Mouse (Mus musculus) urinary bladder, postnatal 25 days (tissue): ENCODE measurements around the gene Proca1.
"Not testable (repeated sequence)": the region's sequence is repeated elsewhere in the genome, so short reads cannot be mapped to it uniquely, and the experiment has no call there.

Experiments
- DNase-seq: peaks from one replicate; pipeline ENCODE4 v3.0.0; 2022; ENCODE audit warnings: low spot score

The Proca1 gene

DNA sequence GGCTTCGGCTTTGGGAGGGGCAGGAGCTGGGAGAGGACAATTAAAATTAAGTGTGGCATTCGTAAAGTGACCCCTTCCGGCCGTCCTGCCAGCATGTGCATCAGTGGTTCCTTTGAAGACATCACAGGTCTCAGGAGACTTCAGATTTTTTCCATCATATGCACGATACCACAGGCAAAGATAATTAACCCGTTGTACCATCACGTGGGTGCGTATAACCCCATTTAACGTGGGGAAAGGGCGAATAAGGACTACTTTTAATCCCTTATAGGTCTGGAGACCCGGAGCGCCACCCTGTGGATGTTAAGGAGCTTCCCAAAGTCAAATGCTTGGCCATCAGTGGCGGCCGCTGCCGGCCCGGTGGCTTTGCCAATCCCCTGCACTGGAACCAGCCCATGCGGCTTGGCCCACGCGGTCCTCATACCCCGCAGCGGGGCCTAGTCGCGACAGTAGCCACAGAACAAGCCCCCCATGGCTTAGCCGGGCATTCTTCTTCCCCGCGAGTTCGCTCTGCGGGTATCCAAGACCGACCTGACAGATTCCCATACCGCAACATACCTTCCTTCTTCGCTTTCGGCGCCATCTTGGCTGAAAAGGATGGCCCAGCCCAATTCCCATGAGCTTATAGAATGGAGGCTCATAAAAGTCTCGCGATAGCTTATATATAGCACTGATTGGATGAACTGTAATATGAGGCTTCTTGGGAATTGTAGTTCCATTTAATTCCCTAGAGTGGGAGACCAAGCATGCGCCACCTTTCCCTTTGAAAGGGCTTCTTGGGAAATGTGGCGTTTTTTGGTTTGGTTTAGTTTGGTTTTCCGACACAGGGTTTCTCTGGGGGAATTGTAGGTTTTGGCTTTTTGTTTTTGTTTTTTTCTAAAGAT lies 10.0 kb upstream of the Proca1 start, which contains the start of gene Rpl23a:
Gene Rpl23a (minus strand): TSS at position 624 of the 884 bp plus-strand sequence.
- peak; percentile 67 for DNase-seq

- DNase-seq, result no peak
These were observed 9.2 kb upstream of the Proca1 start for GRCm38 (mm10) chr11:78183884-78184514.

DNA sequence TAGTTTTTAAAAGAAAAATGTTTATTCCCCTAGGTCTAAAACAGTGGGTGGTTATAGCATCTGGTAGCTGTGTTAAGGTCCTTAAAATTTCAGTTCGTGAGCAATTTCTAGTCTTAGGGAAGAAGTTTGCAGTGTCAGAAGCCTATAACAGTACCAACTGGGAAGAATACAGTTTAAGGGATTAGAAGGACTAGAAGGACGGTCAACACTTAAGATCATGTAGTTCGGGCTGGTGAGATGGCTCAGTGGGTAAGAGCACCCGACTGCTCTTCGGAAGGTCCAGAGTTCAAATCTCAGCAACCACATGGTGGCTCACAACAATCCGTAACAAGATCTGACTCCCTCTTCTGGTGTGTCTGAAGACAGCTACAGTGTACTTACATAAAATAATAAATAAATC lies 8.5 kb upstream of the Proca1 start:
- DNase-seq, result not testable (repeated sequence)

DNA sequence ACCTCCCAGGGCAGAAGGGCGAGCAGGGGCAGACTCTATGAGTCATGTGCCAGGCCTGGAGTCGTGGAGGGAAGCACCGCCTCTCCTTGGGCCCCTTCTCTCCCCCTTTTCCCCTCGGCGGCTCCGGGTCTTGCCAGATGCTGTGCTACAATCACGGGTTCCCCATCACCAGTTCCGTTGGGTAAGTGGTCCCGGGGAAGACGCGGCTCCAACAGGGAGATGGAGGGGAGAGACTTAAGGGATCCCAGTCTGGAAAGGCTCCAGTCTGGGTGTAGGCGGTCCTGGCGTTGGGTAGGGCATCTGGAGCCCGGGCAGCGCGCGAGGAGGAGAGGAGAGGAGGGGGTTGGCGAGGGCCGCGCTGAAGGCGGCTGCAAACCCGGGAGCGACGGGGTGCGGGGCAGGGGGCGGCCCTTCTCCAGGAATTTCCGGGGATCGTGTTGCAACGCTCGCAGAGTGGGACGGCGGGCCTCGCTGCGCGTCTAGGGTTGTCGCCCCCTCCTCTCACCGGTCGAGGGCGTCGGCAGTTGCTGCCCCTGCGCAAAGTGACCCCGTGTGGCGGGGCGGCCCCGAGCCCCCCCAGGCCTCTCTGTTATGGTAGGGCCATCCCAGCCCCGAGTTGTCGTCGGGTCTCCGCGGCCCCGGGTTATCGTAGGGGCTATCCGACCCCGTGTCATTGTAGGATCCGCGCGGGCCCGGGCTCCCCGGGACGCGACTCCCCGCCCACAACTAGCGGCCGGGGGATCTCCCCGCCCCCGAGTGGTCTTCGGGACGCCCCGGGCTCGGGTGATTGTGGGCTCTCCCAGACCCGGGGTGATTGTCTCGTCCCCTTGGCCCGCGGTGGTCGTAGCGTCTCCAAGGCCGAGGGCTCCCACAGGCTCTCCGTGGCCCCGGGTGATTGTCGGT lies 4.6 kb upstream of the Proca1 start, which contains the start of gene Rab34:
Gene Rab34 (plus strand): TSS at position 100 of the 903 bp plus-strand sequence.
- peak; percentile 57 for DNase-seq

DNA sequence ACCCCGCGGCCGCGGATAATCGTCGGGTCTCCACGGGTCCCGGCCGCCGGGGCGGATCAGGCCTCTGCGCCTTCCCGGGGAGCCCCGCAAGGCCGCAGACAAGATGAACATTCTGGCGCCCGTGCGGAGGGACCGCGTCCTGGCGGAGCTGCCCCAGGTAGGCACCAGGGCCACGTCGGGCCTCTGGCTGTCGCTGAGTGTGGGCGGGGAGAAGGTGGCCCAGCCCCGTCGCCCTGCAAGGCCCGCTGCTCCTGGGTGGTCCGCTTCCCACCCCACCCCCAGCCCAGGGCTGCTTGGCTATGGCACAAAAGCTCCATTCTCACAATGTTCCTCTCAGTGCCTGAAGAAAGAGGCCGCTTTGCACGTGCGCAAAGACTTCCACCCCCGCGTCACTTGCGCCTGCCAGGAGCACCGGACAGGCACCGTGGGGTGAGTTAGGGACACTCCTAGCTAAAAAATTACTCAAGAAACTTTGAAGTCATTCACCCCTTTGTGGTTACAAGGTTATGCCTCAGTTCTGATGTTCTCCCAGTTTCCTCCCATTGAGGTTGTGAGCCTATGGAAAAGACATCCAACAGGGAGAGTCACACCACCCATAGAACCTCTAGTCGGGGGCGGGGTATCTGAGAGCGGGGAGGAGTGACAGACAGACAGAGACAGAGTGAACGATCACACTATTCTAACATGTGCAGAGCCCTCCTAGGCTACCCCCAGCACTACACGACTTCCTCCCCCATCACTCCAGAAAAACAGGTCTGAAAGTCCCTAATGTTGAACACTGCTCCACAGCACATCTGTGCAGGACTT lies 3.8 kb upstream of the Proca1 start:
- peak; percentile 50 for DNase-seq

- no peak for DNase-seq
These were observed 3.2 kb upstream of the Proca1 start for GRCm38 (mm10) chr11:78190041-78190440.

DNA sequence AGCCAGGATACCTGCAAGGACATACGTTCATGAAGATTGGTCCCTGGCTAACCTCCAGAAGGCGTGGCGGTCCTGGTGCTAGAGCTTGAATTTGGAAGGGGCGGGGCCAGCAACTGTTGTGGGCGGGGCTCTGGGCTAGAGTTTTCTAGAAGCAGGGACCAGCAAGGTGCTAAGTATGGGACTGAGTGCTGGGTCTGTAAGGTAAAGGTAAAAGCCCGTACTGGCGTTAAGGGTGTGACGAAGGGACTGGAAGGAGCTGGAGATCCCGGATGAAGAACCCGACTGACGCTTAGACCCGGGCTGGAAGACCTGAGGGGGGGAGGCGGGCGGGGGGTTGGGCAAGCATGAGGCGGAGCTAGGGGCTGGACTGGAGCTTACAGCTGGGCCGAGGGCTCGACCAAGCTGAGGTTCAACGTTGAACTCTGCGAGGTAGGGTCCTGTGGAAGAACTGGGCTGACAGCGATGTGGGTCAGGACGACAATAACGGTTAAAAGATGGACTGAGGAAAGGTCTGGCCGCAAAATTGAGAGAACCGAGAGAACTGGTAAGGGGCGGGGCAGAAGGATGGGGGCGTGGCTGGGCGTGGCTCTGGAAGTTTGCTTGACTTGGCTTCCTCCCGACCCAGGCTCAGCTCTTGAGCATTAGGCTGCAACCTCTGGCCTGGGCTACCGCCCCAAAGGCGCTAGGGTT lies 1.4 kb downstream of the Proca1 start:
- DNase-seq, result peak; percentile 73

DNA sequence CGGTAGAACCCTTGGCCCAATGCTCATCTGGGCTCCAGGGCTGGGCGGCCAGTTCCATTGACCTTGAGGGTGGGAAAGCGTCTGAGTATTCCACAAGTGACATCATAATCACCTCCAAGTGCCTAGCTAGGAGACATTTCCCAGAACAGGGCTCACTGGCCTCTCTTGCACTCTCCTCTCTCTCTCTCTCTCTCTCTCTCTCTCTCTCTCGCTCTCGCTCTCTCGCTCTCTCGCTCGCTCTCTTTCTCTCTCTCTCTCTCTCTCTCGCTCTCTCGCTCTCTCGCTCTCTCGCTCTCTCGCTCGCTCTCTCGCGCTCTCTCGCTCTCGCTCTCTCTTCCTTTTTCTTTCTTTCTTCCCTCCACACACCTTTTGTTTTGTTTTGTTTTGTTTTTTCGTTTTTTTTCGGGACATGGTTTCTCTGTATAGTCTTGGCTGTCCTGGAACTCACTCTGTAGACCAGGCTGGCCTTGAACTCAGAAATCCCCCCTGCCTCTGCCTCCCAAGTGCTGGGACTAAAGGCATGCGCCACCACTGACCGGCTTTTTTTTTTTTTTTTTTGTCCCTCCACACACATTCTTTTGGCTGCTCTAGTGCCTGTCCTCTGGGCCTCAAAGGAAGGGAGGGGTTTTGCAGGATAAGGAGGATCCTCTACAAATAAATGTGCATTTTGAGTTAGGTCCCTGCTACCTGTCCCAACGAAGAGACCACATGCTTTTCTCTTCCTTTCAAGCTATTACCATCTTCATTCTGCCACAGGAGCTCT lies 2.1 kb downstream of the Proca1 start:
- no peak for DNase-seq

DNA sequence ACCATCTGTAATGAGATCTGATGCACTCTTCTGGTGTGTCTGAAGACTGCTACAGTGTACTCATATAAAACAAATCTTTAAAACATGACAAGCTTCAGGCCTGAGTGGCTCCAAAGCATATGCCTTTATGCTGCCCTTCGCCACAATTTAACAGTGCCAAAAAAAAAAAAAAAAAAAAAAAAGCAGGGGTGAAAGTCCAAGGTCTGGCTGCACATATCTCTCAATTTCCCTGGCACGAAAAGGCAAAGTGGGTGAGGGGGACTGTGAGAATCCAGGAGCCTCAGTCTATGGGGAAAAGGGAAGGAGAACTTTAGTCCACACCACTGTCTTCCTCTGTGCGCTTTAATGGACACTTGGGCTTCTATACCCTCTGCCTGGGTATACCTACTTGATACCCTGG lies 9.2 kb downstream of the Proca1 start:
- DNase-seq, result no peak

- no peak for DNase-seq
These were observed 11.1 kb downstream of the Proca1 start for GRCm38 (mm10) chr11:78204287-78204686.

GRCm38 (mm10) chr11:78205361-78206206 lies 12.4 kb downstream of the Proca1 start:
- DNase-seq, result no peak

DNA sequence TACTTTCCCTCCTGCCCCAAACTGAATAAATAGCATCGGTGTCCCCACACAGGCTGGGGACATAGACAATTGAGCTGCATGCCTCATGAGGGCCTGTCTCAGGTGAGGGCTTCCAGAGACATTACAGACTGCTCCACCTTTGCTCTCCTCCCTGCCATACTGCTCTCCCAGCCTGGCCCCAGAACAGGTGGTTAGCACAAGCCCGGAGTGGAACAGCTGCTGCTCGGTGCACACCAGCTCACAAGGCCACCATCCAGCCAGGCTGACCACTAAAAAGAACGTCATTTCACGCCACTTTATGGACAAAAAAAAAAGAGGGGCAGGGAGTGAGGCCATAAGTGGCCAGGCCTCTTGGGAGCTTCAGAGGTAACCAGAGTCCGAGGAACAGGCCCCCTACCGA lies 14.0 kb downstream of the Proca1 start:
- no peak for DNase-seq

DNA sequence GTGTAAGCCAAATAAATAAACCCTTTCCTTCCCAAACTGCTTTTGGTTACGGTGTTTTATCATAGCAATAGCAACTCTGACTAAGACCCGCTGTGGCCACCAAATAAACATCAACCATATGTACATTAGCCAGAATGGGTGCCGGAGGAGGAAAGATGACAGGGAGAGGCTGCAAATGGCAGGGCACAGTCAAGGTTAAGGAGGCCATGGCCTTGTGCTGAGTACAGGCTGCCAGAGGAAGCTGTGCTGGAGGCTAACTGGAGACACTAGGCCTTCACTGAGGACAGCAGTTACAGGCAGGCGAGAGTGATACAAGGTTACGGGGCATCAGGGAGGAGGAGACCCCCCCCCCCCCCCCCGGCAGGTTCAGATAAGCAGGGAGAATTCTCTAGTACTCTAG lies 16.7 kb downstream of the Proca1 start:
- DNase-seq, result no peak

DNA sequence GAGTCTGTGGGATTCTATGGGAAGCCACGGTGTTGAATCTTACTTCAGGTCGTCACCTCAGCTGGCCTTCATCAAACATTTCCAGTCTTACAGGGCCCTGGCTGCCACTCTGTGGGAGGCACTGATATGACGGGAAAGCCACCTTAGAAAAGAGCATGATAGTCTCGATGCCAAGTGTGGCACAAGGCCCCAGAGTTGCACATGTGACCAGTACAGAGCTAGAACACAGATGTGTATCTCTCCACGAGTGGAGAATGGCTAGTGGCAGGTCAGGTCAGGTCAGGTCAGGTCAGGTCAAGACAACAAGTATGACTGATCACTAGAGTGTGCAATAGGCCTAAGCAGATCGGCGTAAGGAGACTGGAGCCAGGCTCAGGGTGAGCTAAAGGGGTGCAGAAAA lies 17.4 kb downstream of the Proca1 start:
- DNase-seq, result no peak

GRCm38 (mm10) chr11:78211513-78211912 lies 18.3 kb downstream of the Proca1 start:
- no peak for DNase-seq

DNA sequence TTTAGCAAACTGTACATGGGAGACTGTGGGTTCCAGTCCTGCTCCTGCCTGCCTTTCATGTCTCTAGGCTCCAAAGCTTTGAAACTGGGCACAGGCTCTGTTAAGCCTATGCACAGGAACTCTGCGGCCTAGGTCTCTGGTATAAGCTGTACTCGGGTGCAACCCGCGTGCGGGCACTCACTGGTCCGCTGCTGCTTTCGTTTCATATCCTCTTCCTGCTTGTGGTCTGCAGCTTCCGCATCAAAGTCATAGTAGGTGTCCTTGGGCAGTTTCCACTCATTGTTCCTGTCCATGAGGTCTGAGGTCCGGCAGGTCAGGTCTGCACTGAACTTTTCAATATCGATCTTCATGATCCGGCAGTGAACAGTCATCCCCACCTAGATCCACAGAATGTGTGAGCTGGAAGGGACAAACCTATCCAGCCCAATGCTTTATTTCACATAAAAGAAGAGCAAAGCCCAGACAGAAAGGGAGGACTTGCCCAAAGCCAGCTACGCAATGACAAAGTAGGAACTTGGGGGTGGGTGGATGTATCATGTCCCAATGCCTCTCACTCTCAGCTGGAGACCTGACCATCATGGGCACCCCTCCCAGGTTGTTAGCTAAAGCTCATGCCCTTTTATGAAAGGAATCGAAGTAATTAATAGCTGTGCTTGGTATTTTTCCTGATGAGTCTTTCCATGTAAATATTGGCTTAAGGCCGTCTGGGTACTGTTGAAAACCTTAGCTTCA lies 20.1 kb downstream of the Proca1 start:
- no peak for DNase-seq

DNA sequence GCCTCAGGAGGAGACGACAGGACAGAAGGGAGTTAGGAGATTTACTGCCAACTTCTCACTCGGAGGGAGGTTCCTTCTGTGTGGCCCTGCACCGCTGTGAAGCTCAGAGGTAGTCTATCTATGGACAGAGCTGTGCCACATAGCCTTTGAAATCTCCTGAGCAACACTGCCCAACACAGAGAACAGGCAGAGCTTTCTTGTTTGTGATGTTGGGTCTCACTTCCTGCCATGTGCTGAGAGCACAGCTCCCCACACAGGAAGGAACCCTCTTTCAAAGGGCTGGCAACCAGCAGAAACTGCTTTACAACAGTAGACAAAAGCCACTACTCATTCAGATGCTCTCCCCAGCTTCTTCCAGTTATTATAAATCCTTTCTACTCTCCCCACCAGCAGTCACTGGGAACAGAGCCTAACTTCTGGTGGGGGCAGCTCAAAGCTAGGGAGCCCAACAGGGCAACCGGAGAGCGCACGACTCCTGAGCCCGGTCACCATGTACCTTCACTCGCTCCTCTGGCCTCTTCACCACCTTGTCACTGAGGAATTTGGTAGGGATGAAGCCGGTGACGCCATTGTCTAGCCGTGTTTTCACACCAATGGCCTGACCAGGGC lies 22.6 kb downstream of the Proca1 start:
- DNase-seq, result no peak

GRCm38 (mm10) chr11:78223586-78223985 lies 30.4 kb downstream of the Proca1 start:
- DNase-seq, result no peak
